Mouse (Mus musculus) ZHBTc4 (cell line): ENCODE data around the gene C1qtnf5.

Experiments
- DNase-seq: peaks from one replicate; pipeline ENCODE4 v3.0.0-alpha.2; 2011; ENCODE audit warnings: low read depth, low spot score

Gene C1qtnf5

GRCm38 (mm10) chr9:44078955-44079756 is 27.9 kb upstream of the C1qtnf5 start:
- no peak for DNase-seq

- no peak for DNase-seq
Measured at GRCm38 (mm10) chr9:44079997-44080780, 26.9 kb upstream of the C1qtnf5 start.

- no peak for DNase-seq
Measured at GRCm38 (mm10) chr9:44080953-44081352, 26.1 kb upstream of the C1qtnf5 start.

GRCm38 (mm10) chr9:44081581-44081980 is 25.5 kb upstream of the C1qtnf5 start:
- no peak for DNase-seq

- no peak for DNase-seq
Measured at GRCm38 (mm10) chr9:44082266-44082665, 24.8 kb upstream of the C1qtnf5 start.

- DNase-seq, result no peak
Measured at GRCm38 (mm10) chr9:44083392-44084121, 23.5 kb upstream of the C1qtnf5 start.

- peak; percentile 60 for DNase-seq
Measured at GRCm38 (mm10) chr9:44084236-44084635, 22.8 kb upstream of the C1qtnf5 start.

- DNase-seq, result peak; percentile 83
Measured at GRCm38 (mm10) chr9:44084659-44085229, 22.3 kb upstream of the C1qtnf5 start.

GRCm38 (mm10) chr9:44085276-44085675 is 21.8 kb upstream of the C1qtnf5 start:
- no peak for DNase-seq

- no peak for DNase-seq
Measured at GRCm38 (mm10) chr9:44085741-44086665, 21.0 kb upstream of the C1qtnf5 start.

GRCm38 (mm10) chr9:44086960-44087359 is 20.1 kb upstream of the C1qtnf5 start:
- DNase-seq, result no peak

- DNase-seq, result no peak
Measured at GRCm38 (mm10) chr9:44087761-44088455, 19.1 kb upstream of the C1qtnf5 start.

GRCm38 (mm10) chr9:44088877-44089608 is 18.0 kb upstream of the C1qtnf5 start:
- DNase-seq, result peak; percentile 29

GRCm38 (mm10) chr9:44093612-44094503 is 13.2 kb upstream of the C1qtnf5 start:
- peak; percentile 74 for DNase-seq

GRCm38 (mm10) chr9:44094737-44095136 is 12.3 kb upstream of the C1qtnf5 start:
- no peak for DNase-seq

- DNase-seq, result no peak
Measured at GRCm38 (mm10) chr9:44095781-44096180, 11.3 kb upstream of the C1qtnf5 start.

GRCm38 (mm10) chr9:44096536-44096935 is 10.5 kb upstream of the C1qtnf5 start:
- peak; percentile 68 for DNase-seq

- DNase-seq, result no peak
Measured at GRCm38 (mm10) chr9:44101490-44101889, 5.6 kb upstream of the C1qtnf5 start, which contains the start of gene Mfrp. Mfrp (plus strand) TSS chr9:44101729.
